Mouse (Mus musculus) heart, postnatal 14 days (tissue): ENCODE results near the gene Slc6a21. TPM values are rescaled to one million over a fixed set of nuclear protein-coding genes. Genes with fewer than 3 reads are reported as not detected.
"Not testable (repeated sequence)": the region's sequence is repeated elsewhere in the genome, so short reads cannot be mapped to it uniquely, and the experiment has no call there.

Experiments used
- DNase-seq, 2 experiments: peaks; one replicate each; pipeline ENCODE4 v3.0.0; 2021 to 2022
- intact Hi-C: fragments of 180-260 bp; cut with DNase I; formaldehyde crosslinking; loops from one replicate; pipeline ENCODE4 v1.15.1; 2025
- total RNA-seq, 2 experiments: library from RNA; stranded (reverse); gene quantifications; 2 replicates each; pipeline ENCODE4 v1.2.3; 2021

Slc6a21 gene
- total RNA-seq, 2 experiments from 2014 or later, result not detected

GRCm38 (mm10) chr7:45253806-45254205 is 23.5 kb upstream of the Slc6a21 start:
- intact Hi-C loops, result no loop called here
- DNase-seq, result no peak

GRCm38 (mm10) chr7:45255822-45256221 is 21.5 kb upstream of the Slc6a21 start:
- DNase-seq, result peak; percentile 29 to 51
- intact Hi-C loops, result not testable (repeated sequence)

- intact Hi-C loops, result no loop called here
- DNase-seq, result no peak
Observed at GRCm38 (mm10) chr7:45257063-45257840, 20.1 kb upstream of the Slc6a21 start.

- no peak for DNase-seq
- intact Hi-C loops, result no loop called here
Observed at GRCm38 (mm10) chr7:45259281-45259680, 18.0 kb upstream of the Slc6a21 start.

GRCm38 (mm10) chr7:45262266-45262665 is 15.0 kb upstream of the Slc6a21 start:
- peak in 1 of 2 experiments; percentile 20 for DNase-seq
- intact Hi-C loops, result no loop called here

GRCm38 (mm10) chr7:45263006-45263607 is 14.2 kb upstream of the Slc6a21 start:
- no peak for DNase-seq
- intact Hi-C loops, result no loop called here

- intact Hi-C loops, result no loop called here
- no peak for DNase-seq
Observed at GRCm38 (mm10) chr7:45264348-45264747, 13.0 kb upstream of the Slc6a21 start.

- intact Hi-C loops, result no loop called here
- DNase-seq, result no peak
Observed at GRCm38 (mm10) chr7:45265518-45265917, 11.8 kb upstream of the Slc6a21 start.

- no peak for DNase-seq
- intact Hi-C loops, result no loop called here
Observed at GRCm38 (mm10) chr7:45272786-45273412, 4.4 kb upstream of the Slc6a21 start.

- intact Hi-C loops, result no loop called here
- no peak for DNase-seq
Observed at GRCm38 (mm10) chr7:45273672-45274071, 3.6 kb upstream of the Slc6a21 start.

- no peak for DNase-seq
- intact Hi-C loops, result no loop called here
Observed at GRCm38 (mm10) chr7:45286486-45286885, 9.2 kb downstream of the Slc6a21 start.

GRCm38 (mm10) chr7:45296626-45297025 is 19.3 kb downstream of the Slc6a21 start:
- intact Hi-C loops, result loop anchor here (5.0 kb wide), 1 partner anchor 134 kb away; the partner anchor contains the start of gene Slc17a7
- DNase-seq, result no peak

- intact Hi-C loops, result loop anchor here (5.0 kb wide), 1 partner anchor 135 kb away; the partner anchor contains the start of gene Slc17a7
- DNase-seq, result no peak
Observed at GRCm38 (mm10) chr7:45297563-45297962, 20.2 kb downstream of the Slc6a21 start.

GRCm38 (mm10) chr7:45299752-45300151 is 22.4 kb downstream of the Slc6a21 start:
- intact Hi-C loops, result loop anchor here (5.0 kb wide), 2 partner anchors 137 to 217 kb away; partner anchors contain the start of gene Slc17a7
- peak; percentile 61 to 75 for DNase-seq

- peak; percentile 70 to 77 for DNase-seq
- intact Hi-C loops, result loop anchor here (5.0 kb wide), 1 partner anchor 218 kb away; no protein-coding TSS in a partner anchor
Observed at GRCm38 (mm10) chr7:45300270-45300669, 23.0 kb downstream of the Slc6a21 start.

- intact Hi-C loops, result loop anchor here (5.0 kb wide), 1 partner anchor 220 kb away; no protein-coding TSS in a partner anchor
- DNase-seq, result no peak
Observed at GRCm38 (mm10) chr7:45302626-45303025, 25.3 kb downstream of the Slc6a21 start.

- intact Hi-C loops, result loop anchor here (2.0 to 5.0 kb wide), 3 partner anchors 37 to 223 kb away; no protein-coding TSS in a partner anchor
- DNase-seq, result no peak
Observed at GRCm38 (mm10) chr7:45304869-45305268, 27.6 kb downstream of the Slc6a21 start.

GRCm38 (mm10) chr7:45305275-45305674 is 28.0 kb downstream of the Slc6a21 start:
- intact Hi-C loops, result loop anchor here (2.0 to 5.0 kb wide), 2 partner anchors 37 to 98 kb away; no protein-coding TSS in a partner anchor
- peak; percentile 57 to 78 for DNase-seq

- DNase-seq, result no peak
- intact Hi-C loops, result loop anchor here (5.0 kb wide), 1 partner anchor 34 kb away; no protein-coding TSS in a partner anchor
Observed at GRCm38 (mm10) chr7:45308551-45309240, 31.4 kb downstream of the Slc6a21 start.

GRCm38 (mm10) chr7:45309455-45309854 is 32.1 kb downstream of the Slc6a21 start:
- DNase-seq, result peak; percentile 63 to 77
- intact Hi-C loops, result loop anchor here (5.0 kb wide), 1 partner anchor 33 kb away; no protein-coding TSS in a partner anchor
